24 mouse cellular contexts compared by ENCODE assay signal in genomic region chr6:42568205-42568604, GRCm38 (mm10). TPM values are rescaled to one million over a fixed set of nuclear protein-coding genes. Genes with fewer than 3 reads are reported as not detected.
DNase-seq lines count a peak whose midpoint lies in the region; ATAC-seq and TF ChIP-seq lines count a peak whose summit lies in the region.
"Had no signal": no experiment of that assay in that cellular context is flagged by ENCODE, and none has a peak within 500 bp of the region (broad histone marks: within the 10 kb centered on the region; RNA-seq: fewer than 3 reads in every experiment).

No protein-coding gene starts in this region.

- H3K27me3 ChIP-seq in lung, embryonic 14.5 days (ENCODE audit: insufficient read depth, low read length): no peaks in the 10 kb centered on the region
- H3K27me3 ChIP-seq: CH12.LX; embryonic facial prominence, embryonic 15.5 days; forebrain, embryonic 15.5 days; heart, embryonic 15.5 days; Patski had no signal

- no peak for TF ChIP-seq CTCF in lung, embryonic 14.5 days (IDR thresholded peaks at IDR 0.05; ENCODE audit: low read depth)

- H3K36me3 ChIP-seq in lung, embryonic 14.5 days (ENCODE audit: insufficient read depth): no peaks in the 10 kb centered on the region
- H3K36me3 ChIP-seq: embryonic facial prominence, embryonic 15.5 days; forebrain, embryonic 15.5 days; heart, embryonic 15.5 days had no signal

- DNase-seq in frontal cortex, adult 2 months (ENCODE audit: extremely low spot score in 1 of 2, low spot score in 1 of 2): peak; percentile 5 to 50
- no peak for DNase-seq in frontal cortex, postnatal 14 days (ENCODE audit: low spot score in 2 of 2)
- DNase-seq in lung, embryonic 14.5 days: peak; percentile 13
- no peak for DNase-seq in lung, postnatal 36 days
- DNase-seq in brain, adult 2 months (ENCODE audit: low read depth, low spot score): peak; percentile 68
- DNase-seq in telencephalon, adult 2 months (ENCODE audit: low read depth, low spot score): peak; percentile 57
- DNase-seq: adrenal gland, postnatal 14 days; cerebellum, adult 18-20 months; cerebellum, adult 9-11 months; cerebellum, postnatal 36 days; gastrocnemius, postnatal 14 days; heart, adult 2 months; heart, postnatal 14 days had no signal

- no peak overlapping the region for H3K9ac ChIP-seq in lung, embryonic 14.5 days
- H3K9ac ChIP-seq: embryonic facial prominence, embryonic 15.5 days; forebrain, embryonic 15.5 days; heart, embryonic 15.5 days; hindbrain, embryonic 14.5 days had no signal

- H3K9me3 ChIP-seq in lung, embryonic 14.5 days (ENCODE audit: low read depth, low read length): no peaks in the 10 kb centered on the region
- H3K9me3 ChIP-seq: embryonic facial prominence, embryonic 15.5 days; forebrain, embryonic 15.5 days; heart, embryonic 15.5 days had no signal

- H3K4me3 ChIP-seq in lung, embryonic 14.5 days (ENCODE audit: low read depth, low read length): no peak overlapping the region
- H3K4me3 ChIP-seq: embryonic facial prominence, embryonic 15.5 days; erythroblast, embryonic 14.5 days; forebrain, embryonic 15.5 days; heart, adult 2 months; heart, embryonic 15.5 days had no signal

- ATAC-seq in lung, embryonic 14.5 days (ENCODE audit: insufficient read depth): no peak
- ATAC-seq: activated CD4-positive, CD25-positive, alpha-beta regulatory T cell, adult 4 months; forebrain, embryonic 15.5 days; Patski had no signal

- 59% methylated on average over 2 of the region's 2 CpGs for WGBS in lung, embryonic 14.5 days

- H3K4me2 ChIP-seq in lung, embryonic 14.5 days: no peak overlapping the region
- H3K4me2 ChIP-seq: embryonic facial prominence, embryonic 15.5 days; forebrain, embryonic 15.5 days; heart, embryonic 11.5 days; heart, embryonic 15.5 days; hindbrain, embryonic 14.5 days had no signal

- no peak overlapping the region for H3K27ac ChIP-seq in lung, embryonic 14.5 days (ENCODE audit: low read depth)
- H3K27ac ChIP-seq: embryonic facial prominence, embryonic 15.5 days; forebrain, embryonic 15.5 days; heart, adult 2 months; heart, embryonic 15.5 days; hindbrain, embryonic 14.5 days had no signal

- no peaks in the 10 kb centered on the region; the same call in 1 of the 2 replicates for H3K4me1 ChIP-seq in lung, embryonic 14.5 days (ENCODE audit: insufficient read depth)
- H3K4me1 ChIP-seq: embryonic facial prominence, embryonic 15.5 days; forebrain, embryonic 15.5 days; heart, embryonic 15.5 days had no signal

RNA-seq across cellular contexts. Expression of gene Olfr455, which starts 20.8 kb away (rescaled TPM):
- not detected in 2 replicates for polyA plus RNA-seq in frontal cortex, adult 2 months (2012; rRNA removed)
- polyA plus RNA-seq in lung, embryonic 14.5 days (2014; fragmentation: Nextera tagmentation; extraction: Ambion mirVana): not detected in 2 replicates
- polyA plus RNA-seq: embryonic facial prominence, embryonic 15.5 days; erythroblast, embryonic 14.5 days; forebrain, embryonic 11.5 days; forebrain, embryonic 15.5 days; gonadal fat pad, adult 2 months; heart, adult 2 months; heart, embryonic 11.5 days; heart, embryonic 15.5 days; hindbrain, embryonic 14.5 days; Patski had no signal

RNA-seq across cellular contexts. Expression of gene Tcaf3, which starts 29.3 kb away (rescaled TPM):
- polyA plus RNA-seq in frontal cortex, adult 2 months (2012; rRNA removed): not detected in 2 replicates
- polyA plus RNA-seq in lung, embryonic 14.5 days (2014; fragmentation: Nextera tagmentation; extraction: Ambion mirVana): not detected in 2 replicates
- polyA plus RNA-seq: activated CD4-positive, CD25-positive, alpha-beta regulatory T cell, adult 4 months; erythroblast, embryonic 14.5 days; forebrain, embryonic 11.5 days; forebrain, embryonic 15.5 days; gonadal fat pad, adult 2 months; heart, adult 2 months; heart, embryonic 11.5 days; heart, embryonic 15.5 days; Patski had no signal

Comparison
In these comparisons a context has a peak if more than half of its experiments do, and no peak if none do; other contexts are left out.
1. DNase-seq: peak in frontal cortex, adult 2 months (2 of 2), lung, embryonic 14.5 days (single experiment), brain, adult 2 months (single experiment) and telencephalon, adult 2 months (single experiment); none in frontal cortex, postnatal 14 days (0 of 2) and lung, postnatal 36 days (single experiment).